Mouse (Mus musculus) T-helper 2 cell (primary cell): ENCODE results near the gene Zfp987.

Experiments used
- in situ Hi-C: fragments of 300-600 bp; cut with MboI, MseI; formaldehyde crosslinking; loops from one replicate; pipeline ENCODE4 v1.15.1; 2025; ENCODE audit warnings: high pct_unique_total_duplicates

Gene Zfp987

DNA sequence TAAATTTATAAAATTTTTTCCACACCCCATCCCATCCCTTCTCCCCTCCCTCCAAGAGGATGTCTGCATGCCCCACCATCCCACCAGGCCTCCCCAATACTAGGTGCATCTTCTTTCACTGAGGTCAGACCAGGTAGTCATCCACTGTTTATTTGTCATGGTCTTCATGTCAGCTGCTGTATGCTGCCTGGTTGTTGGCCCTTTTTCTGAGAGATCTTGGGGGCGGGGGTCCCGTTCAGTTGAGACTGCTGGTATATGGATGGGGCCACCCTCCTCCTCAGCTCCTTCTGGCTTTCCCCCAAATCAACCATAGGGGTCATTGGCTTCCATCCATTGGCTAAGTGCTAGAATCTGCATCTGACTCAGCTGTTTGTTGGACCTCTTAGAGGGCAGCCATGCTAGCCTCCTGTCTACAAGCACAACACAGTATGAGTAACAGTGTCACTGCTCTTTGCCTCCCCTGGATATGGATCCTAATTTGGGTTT lies 71.7 kb downstream of the Zfp987 start:
- in situ Hi-C loops: loop anchor here (5.0 to 25.0 kb wide), 5 partner anchors 269 to 1464 kb away; partner anchors contain the start of gene Zfp992

DNA sequence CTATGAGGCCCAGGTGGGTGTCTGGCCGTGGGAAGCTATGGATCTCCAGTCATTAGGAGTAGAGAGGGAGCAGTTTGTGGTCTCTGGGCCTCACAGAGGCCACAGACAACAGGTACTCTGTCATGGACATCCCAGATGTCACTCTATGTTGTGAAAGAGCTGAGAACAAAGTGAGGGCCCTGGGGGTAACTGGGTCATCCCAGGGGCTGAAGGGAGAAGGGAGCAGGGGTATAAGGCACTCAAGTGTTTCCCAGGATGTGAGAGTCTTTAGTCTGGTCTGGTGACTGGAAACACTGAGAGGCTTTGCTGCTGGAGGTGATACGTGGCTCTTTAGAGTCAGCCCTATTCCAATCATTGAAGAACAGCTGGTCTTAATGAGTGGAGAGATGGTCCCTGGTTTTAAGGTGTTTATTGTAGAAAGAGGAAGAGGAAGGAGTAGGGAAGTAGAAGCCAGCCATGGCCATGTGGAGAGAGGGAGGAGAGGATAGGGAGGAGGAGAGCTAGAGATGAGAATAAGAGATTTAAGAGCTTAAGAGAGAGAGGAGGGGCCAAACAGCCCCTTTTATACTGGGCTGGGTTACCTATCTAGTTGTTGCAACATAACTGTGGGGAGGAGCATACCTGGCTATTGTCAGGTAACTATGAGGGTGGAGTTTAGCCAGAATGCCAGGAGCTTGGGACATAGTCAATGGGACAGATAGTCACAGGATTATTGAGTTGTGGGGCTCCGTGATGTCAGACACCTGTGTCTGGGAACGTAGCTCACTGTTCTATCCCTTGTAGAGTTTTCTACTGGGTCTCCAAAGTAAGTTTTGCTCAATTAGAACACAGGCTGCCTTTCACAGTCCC lies 76.5 kb downstream of the Zfp987 start:
- in situ Hi-C loops: loop anchor here (25.0 kb wide), 1 partner anchor 264 kb away; the partner anchor contains the start of gene Zfp992
